Mouse (Mus musculus) kidney, postnatal 0 days (tissue): ENCODE data around the gene Tmcc3. TPM values are rescaled to one million over a fixed set of nuclear protein-coding genes. Genes with fewer than 3 reads are reported as not detected.
A peak's percentile ranks its signal among the peaks of the same experiment; 100 is the strongest.

Experiments
- ATAC-seq: fragments of 200-750 bp; cut with Nextera tagmentation; replicated peaks from 2 replicates; pipeline ENCODE4 v1.8.0; 2017; ENCODE audit warnings: low read depth, moderate number of reproducible peaks, moderate TSS enrichment, moderate library complexity; ENCODE audit not compliant: low FRiP score
- DNase-seq: peaks from one replicate; pipeline ENCODE4 v3.0.0-alpha.2; 2016; ENCODE audit warnings: low spot score
- H3K27ac ChIP-seq: fragments of 300-500 bp; sonication (generic); 2 replicates; pipeline ENCODE4 v1.5.1; 2014; ENCODE audit warnings: mild to moderate bottlenecking
- H3K27me3 ChIP-seq: fragments of 300-500 bp; sonication (generic); 2 replicates; pipeline ENCODE4 v1.6.1; 2014; ENCODE audit warnings: low read length, mixed read lengths; ENCODE audit not compliant: insufficient read depth
- H3K36me3 ChIP-seq: fragments of 300-500 bp; sonication (generic); 2 replicates; pipeline ENCODE4 v1.6.1; 2014; ENCODE audit warnings: low read length, mixed read lengths; ENCODE audit not compliant: insufficient read depth
- H3K4me1 ChIP-seq: fragments of 300-500 bp; sonication (generic); replicated peaks from 2 replicates; pipeline ENCODE4 v1.6.1; 2014; ENCODE audit warnings: antibody characterized with exemption, low read length, mixed read lengths; ENCODE audit not compliant: insufficient read depth
- H3K4me2 ChIP-seq: fragments of 300-500 bp; sonication (generic); 2 replicates; pipeline ENCODE4 v1.6.1; 2014; ENCODE audit warnings: mild to moderate bottlenecking, low read length, moderate library complexity, mixed read lengths
- H3K4me3 ChIP-seq: fragments of 300-500 bp; sonication (generic); replicated peaks from 2 replicates; pipeline ENCODE4 v1.5.1; 2014; ENCODE audit warnings: low read depth, low read length
- H3K9ac ChIP-seq: fragments of 300-500 bp; sonication (generic); 2 replicates; pipeline ENCODE4 v1.6.1; 2014; ENCODE audit warnings: low read depth, low read length
- H3K9me3 ChIP-seq: fragments of 300-500 bp; sonication (generic); replicated peaks from 2 replicates; pipeline ENCODE4 v1.6.1; 2016; ENCODE audit warnings: low read length, inconsistent platforms, mixed read lengths
- CTCF ChIP-seq: IDR thresholded peaks from 2 replicates; pipeline ENCODE4 v1.5.1; 2016; ENCODE audit warnings: antibody characterized with exemption, low read depth, mild to moderate bottlenecking, moderate library complexity
- WGBS: fragments of 180-500 bp; shearing (Covaris S2); extraction: QIAGEN DNeasy Blood & Tissue Kit; methylation state at CpG from one replicate; pipeline ENCODE4 v1.1.7; 2014; 5-methylcytosine and 5-hydroxymethylcytosine counted together
- polyA plus RNA-seq: library from polyadenylated mRNA; unstranded; fragments of >200 nt; fragmentation: Nextera tagmentation; extraction: Ambion mirVana; gene quantifications from 2 replicates; pipeline ENCODE4 v1.2.1, GENCODE M21; 2015

Tmcc3 gene
- polyA plus RNA-seq, 1 experiment from 2014 or later, result 7.9 TPM

DNA sequence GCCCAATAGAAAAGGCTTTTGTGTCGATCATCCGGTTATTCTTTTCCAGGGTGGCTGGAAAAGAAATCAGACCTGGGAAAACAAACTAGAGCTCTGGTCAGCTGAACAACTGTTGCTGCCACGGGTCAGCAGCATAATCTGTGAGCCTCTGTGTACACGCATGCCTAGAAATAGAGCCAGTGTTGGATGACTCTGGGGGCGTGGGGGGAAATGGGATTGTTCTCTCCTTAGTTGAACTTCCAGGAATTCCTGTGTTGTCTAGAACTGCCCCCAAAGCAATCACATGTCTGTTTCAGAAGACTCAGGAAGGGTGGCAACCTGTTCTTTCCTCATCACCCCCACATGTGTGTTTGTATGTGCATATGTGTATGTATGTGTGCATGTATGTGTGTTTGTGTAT lies 121.2 kb downstream of the Tmcc3 start:
- H3K9ac ChIP-seq, result no peak overlapping the region
- H3K27me3 ChIP-seq, result no peaks in the 10 kb centered on the region
- H3K4me2 ChIP-seq, result no peak overlapping the region
- 0 out of 2 replicates have a peak, but pooled peaks have one; percentile 36 for ATAC-seq
- no peaks in the 10 kb centered on the region for H3K4me1 ChIP-seq
- TF ChIP-seq CTCF, result no peak
- no peak overlapping the region for H3K27ac ChIP-seq
- no peaks in the 10 kb centered on the region for H3K36me3 ChIP-seq
- DNase-seq, result peak; percentile 44
- 44% methylated on average over 5 of the region's 5 CpGs for WGBS
- no peaks in the 10 kb centered on the region for H3K9me3 ChIP-seq
- H3K4me3 ChIP-seq, result no peak overlapping the region

DNA sequence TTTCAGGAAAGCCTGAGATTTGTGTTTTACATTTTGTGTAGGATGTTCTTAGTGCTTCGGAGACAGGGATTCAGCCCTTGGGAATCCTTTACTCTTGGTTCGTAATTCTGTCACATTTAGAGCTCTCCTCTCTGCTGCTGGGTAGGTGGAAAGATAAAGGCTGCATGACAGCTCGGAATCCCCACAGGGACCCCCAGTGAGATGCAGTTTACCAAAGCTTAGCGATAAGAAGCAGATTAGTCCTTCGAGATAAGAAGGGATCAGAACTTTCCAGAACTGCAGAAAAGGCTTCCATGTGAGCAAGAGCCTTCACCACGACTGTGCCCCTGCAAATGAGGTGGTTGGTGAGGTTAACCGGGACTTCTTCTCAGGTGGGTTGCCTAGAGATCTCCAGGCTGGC lies 122.2 kb downstream of the Tmcc3 start:
- H3K4me1 ChIP-seq, result no peaks in the 10 kb centered on the region
- no peak overlapping the region for H3K27ac ChIP-seq
- no peak overlapping the region for H3K4me3 ChIP-seq
- no peak overlapping the region for H3K9ac ChIP-seq
- ATAC-seq (no peak), DNase-seq (no peak)
- H3K9me3 ChIP-seq, result no peaks in the 10 kb centered on the region
- no peak for TF ChIP-seq CTCF
- 51% methylated on average over 7 of the region's 7 CpGs for WGBS
- no peaks in the 10 kb centered on the region for H3K27me3 ChIP-seq
- no peaks in the 10 kb centered on the region for H3K36me3 ChIP-seq
- H3K4me2 ChIP-seq, result no peak overlapping the region

DNA sequence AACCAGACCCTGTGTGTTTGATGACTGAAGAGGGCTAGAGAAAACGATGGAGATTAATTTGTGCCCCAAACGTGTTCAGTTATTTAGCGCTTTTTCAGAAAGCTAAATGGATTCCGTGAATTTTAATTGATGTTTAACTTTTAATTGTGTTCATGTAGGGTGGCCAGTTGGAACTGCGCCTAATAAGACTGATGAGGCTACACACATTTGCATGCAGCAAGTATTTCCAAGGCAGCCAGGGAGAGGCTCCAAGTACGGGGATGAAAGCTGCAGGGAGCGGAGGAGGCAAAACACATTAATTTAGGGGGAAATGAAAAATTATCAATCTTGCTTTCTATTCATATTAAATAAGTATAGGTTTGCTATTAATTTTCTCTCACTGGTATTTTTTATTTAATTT lies 131.0 kb downstream of the Tmcc3 start:
- no peak for DNase-seq
- H3K27me3 ChIP-seq, result no peaks in the 10 kb centered on the region

GRCm38 (mm10) chr10:94443453-94443852 lies 131.7 kb downstream of the Tmcc3 start:
- no peaks in the 10 kb centered on the region for H3K9me3 ChIP-seq
- no peaks in the 10 kb centered on the region for H3K4me1 ChIP-seq
- no peak for DNase-seq
- H3K27me3 ChIP-seq, result no peaks in the 10 kb centered on the region
- no peak for TF ChIP-seq CTCF
- H3K4me3 ChIP-seq, result no peak overlapping the region
- no peak overlapping the region for H3K9ac ChIP-seq
- no peak overlapping the region for H3K27ac ChIP-seq
- no peaks in the 10 kb centered on the region for H3K36me3 ChIP-seq
- H3K4me2 ChIP-seq, result no peak overlapping the region
- no peak for ATAC-seq
- 88% methylated on average over 4 of the region's 4 CpGs for WGBS

More for the DNA sequence above, 131.0 kb downstream of the Tmcc3 start:
- no peaks in the 10 kb centered on the region for H3K36me3 ChIP-seq
- H3K4me3 ChIP-seq, result no peak overlapping the region
- no peak overlapping the region for H3K4me2 ChIP-seq
- no peaks in the 10 kb centered on the region for H3K9me3 ChIP-seq
- H3K9ac ChIP-seq, result no peak overlapping the region
- ATAC-seq, result no peak
- no peak for TF ChIP-seq CTCF
- 58% methylated on average over 7 of the region's 7 CpGs for WGBS
- no peaks in the 10 kb centered on the region for H3K4me1 ChIP-seq
- no peak overlapping the region for H3K27ac ChIP-seq

GRCm38 (mm10) chr10:94445192-94445591 lies 133.4 kb downstream of the Tmcc3 start:
- ATAC-seq (no peak), DNase-seq (no peak)
- no peak overlapping the region for H3K9ac ChIP-seq
- H3K27ac ChIP-seq, result no peak overlapping the region
- H3K4me3 ChIP-seq, result no peak overlapping the region
- 85% methylated on average over 7 of the region's 7 CpGs for WGBS
- no peaks in the 10 kb centered on the region for H3K27me3 ChIP-seq
- no peaks in the 10 kb centered on the region for H3K36me3 ChIP-seq
- H3K4me2 ChIP-seq, result no peak overlapping the region
- no peak for TF ChIP-seq CTCF
- H3K9me3 ChIP-seq, result no peaks in the 10 kb centered on the region
- H3K4me1 ChIP-seq, result no peaks in the 10 kb centered on the region

- no peak overlapping the region for H3K4me2 ChIP-seq
- ATAC-seq (no peak), DNase-seq (no peak)
- no peak for TF ChIP-seq CTCF
- H3K27ac ChIP-seq, result no peak overlapping the region
- H3K9ac ChIP-seq, result no peak overlapping the region
- no peaks in the 10 kb centered on the region for H3K9me3 ChIP-seq
- no peak overlapping the region for H3K4me3 ChIP-seq
- H3K4me1 ChIP-seq, result no peaks in the 10 kb centered on the region; the same call in 1 of the 2 replicates
- no peaks in the 10 kb centered on the region for H3K36me3 ChIP-seq
- no peaks in the 10 kb centered on the region for H3K27me3 ChIP-seq
- WGBS, result 60% methylated on average over 7 of the region's 7 CpGs
Measured at GRCm38 (mm10) chr10:94446379-94447008, 134.7 kb downstream of the Tmcc3 start.

- Histone ChIP-seq H3K4me3 (no peak overlapping the region), H3K27ac (no peak overlapping the region), H3K9ac (no peak overlapping the region), H3K27me3 (no peaks in the 10 kb centered on the region), H3K36me3 (no peaks in the 10 kb centered on the region), H3K4me2 (no peak overlapping the region), H3K4me1 (no peaks in the 10 kb centered on the region; the same call in 1 of the 2 replicates), H3K9me3 (no peaks in the 10 kb centered on the region)
- no peak for ATAC-seq
- no peak for TF ChIP-seq CTCF
- 43% methylated on average over 3 of the region's 3 CpGs for WGBS
- no peak for DNase-seq
Measured at GRCm38 (mm10) chr10:94449676-94450075, 137.9 kb downstream of the Tmcc3 start.
